Mouse (Mus musculus) liver, embryonic 14.5 days (tissue): ENCODE results near the gene Dpm1. TPM values are rescaled to one million over a fixed set of nuclear protein-coding genes. Genes with fewer than 3 reads are reported as not detected.

Experiments
- ATAC-seq: fragments of 200-750 bp; cut with Nextera tagmentation; 2 replicates; pipeline ENCODE4 v1.8.0; 2017; ENCODE audit warnings: moderate number of reproducible peaks, mild to moderate bottlenecking, moderate library complexity; ENCODE audit not compliant: insufficient read depth
- DNase-seq, 3 experiments: peaks; one replicate each; pipeline ENCODE4 v3.0.0-alpha.2; 2012 to 2013; ENCODE audit warnings: low read depth in 3 of 3, low spot score in 3 of 3
- H3K27ac ChIP-seq: fragments of 300-500 bp; sonication (generic); 2 replicates; pipeline ENCODE4 v1.5.1; 2014; ENCODE audit warnings: moderate library complexity, mild to moderate bottlenecking, control low read depth, inconsistent platforms
- H3K27me3 ChIP-seq: fragments of 300-500 bp; sonication (generic); 2 replicates; pipeline ENCODE4 v1.6.1; 2014; ENCODE audit warnings: mild to moderate bottlenecking, low read length, moderate library complexity; ENCODE audit not compliant: control insufficient read depth, insufficient read depth
- H3K36me3 ChIP-seq: fragments of 300-500 bp; sonication (generic); replicated peaks from 2 replicates; pipeline ENCODE4 v1.6.1; 2014; ENCODE audit warnings: low read depth; ENCODE audit not compliant: control insufficient read depth, insufficient read depth
- H3K4me1 ChIP-seq, 2 experiments: fragments of 200-500 bp in 1 of 2; fragments of 300-500 bp in 1 of 2; sonication (generic) in 1 of 2; replicated peaks; 2 replicates each; pipeline ENCODE4 v1.6.1; 2012 to 2014; ENCODE audit warnings: antibody characterized with exemption in 1 of 2, inconsistent platforms in 1 of 2, low read length in 1 of 2; ENCODE audit not compliant: control insufficient read depth in 2 of 2, insufficient read depth in 2 of 2
- H3K4me2 ChIP-seq: fragments of 300-500 bp; sonication (generic); 2 replicates; pipeline ENCODE4 v1.6.1; 2014; ENCODE audit warnings: low read depth, mild to moderate bottlenecking, control low read depth, moderate library complexity
- H3K4me3 ChIP-seq, 2 experiments: fragments of 200-500 bp in 1 of 2; fragments of 300-500 bp in 1 of 2; sonication (generic) in 1 of 2; 2 replicates each; pipeline ENCODE4 v1.5.1; 2012 to 2014; ENCODE audit warnings: low read depth in 2 of 2, low read length in 2 of 2, mild to moderate bottlenecking in 2 of 2, control low read depth in 1 of 2, inconsistent platforms in 1 of 2, moderate library complexity in 1 of 2; ENCODE audit not compliant: insufficient read depth in 1 of 2
- H3K9ac ChIP-seq: fragments of 300-500 bp; sonication (generic); replicated peaks from 2 replicates; pipeline ENCODE4 v1.6.1; 2014; ENCODE audit warnings: mild to moderate bottlenecking, control low read depth, moderate library complexity
- H3K9me3 ChIP-seq: fragments of 300-500 bp; sonication (generic); 2 replicates; pipeline ENCODE4 v1.6.1; 2016; ENCODE audit warnings: low read length, mixed read lengths; ENCODE audit not compliant: control insufficient read depth
- CTCF ChIP-seq: IDR thresholded peaks from 2 replicates; pipeline ENCODE4 v1.5.1; 2016; ENCODE audit warnings: antibody characterized with exemption, low read depth, control low read depth
- EP300 ChIP-seq: IDR thresholded peaks from 2 replicates; pipeline ENCODE4 v1.6.1; 2016; ENCODE audit warnings: antibody characterized with exemption, low read depth
- whole genome bisulfite sequencing: fragments of 180-500 bp; shearing (Covaris S2); extraction: QIAGEN DNeasy Blood & Tissue Kit; methylation state at CpG from one replicate; pipeline ENCODE4 v1.1.7; 2014; ENCODE audit not compliant: insufficient replicate concordance; 5-methylcytosine and 5-hydroxymethylcytosine counted together
- polyA plus RNA-seq, 2 experiments: library from polyadenylated mRNA; depleted of rRNA in 1 of 2; stranded (reverse) in 1 of 2; unstranded in 1 of 2; fragments of >200 nt; fragmentation: Nextera tagmentation in 1 of 2; extraction: Ambion mirVana in 1 of 2; gene quantifications; 2 replicates each; pipeline versions ENCODE4 v1.2.1 to v1.2.3; 2012 to 2014

Gene Dpm1
- polyA plus RNA-seq, 2 experiments = 4.2 to 77.8 TPM

- no peak for DNase-seq
- H3K4me2 ChIP-seq = peak overlapping the region; percentile 99
- TF ChIP-seq EP300 = no peak
- peak; percentile 68 for ATAC-seq
- peaks cover 16% of the 10 kb centered on the region for H3K36me3 ChIP-seq
- no peaks in the 10 kb centered on the region for H3K27me3 ChIP-seq
- no peaks in the 10 kb centered on the region for H3K9me3 ChIP-seq
- peaks cover 21% of the 10 kb centered on the region in 2 experiments for H3K4me1 ChIP-seq
- peak overlapping the region; percentile 94 for H3K9ac ChIP-seq
- H3K4me3 ChIP-seq = peak overlapping the region; percentile 70 to 95
- peak overlapping the region; percentile 11; the same call in 1 of the 2 replicates for H3K27ac ChIP-seq
- 1% methylated on average over 105 of the region's 105 CpGs for WGBS
Measured at GRCm38 (mm10) chr2:168230773-168231470, 531 bp upstream of the Dpm1 start.

GRCm38 (mm10) chr2:168229116-168230025 is 1.0 kb downstream of the Dpm1 start:
- Histone ChIP-seq H3K9ac (peak overlapping the region; percentile 94), H3K27ac (peak overlapping the region; percentile 4), H3K36me3 (peaks cover 32% of the 10 kb centered on the region), H3K9me3 (no peaks in the 10 kb centered on the region), H3K27me3 (no peaks in the 10 kb centered on the region), H3K4me3 (peak overlapping the region; percentile 70 to 95), H3K4me1 (peaks cover 21% of the 10 kb centered on the region in 2 experiments), H3K4me2 (peak overlapping the region; percentile 99)
- DNase-seq (no peak), ATAC-seq (peak; percentile 36; the same call in 1 of the 2 replicates)
- WGBS = 10% methylated on average over 41 of the region's 41 CpGs
- TF ChIP-seq EP300 (no peak), CTCF (no peak)

- Histone ChIP-seq H3K9me3 (no peaks in the 10 kb centered on the region), H3K9ac (no peak overlapping the region), H3K27ac (no peak overlapping the region), H3K4me1 (peaks cover 3 to 7% of the 10 kb centered on the region in 2 experiments; a peak in 3 of 4 replicates), H3K36me3 (peaks cover 68% of the 10 kb centered on the region), H3K4me3 (no peak overlapping the region), H3K4me2 (no peak overlapping the region), H3K27me3 (no peaks in the 10 kb centered on the region)
- ATAC-seq = no peak
- TF ChIP-seq CTCF = no peak
- no peak for TF ChIP-seq EP300
- 86% methylated on average over 6 of the region's 6 CpGs for WGBS
- no peak for DNase-seq
Measured at GRCm38 (mm10) chr2:168223326-168223725, 7.1 kb downstream of the Dpm1 start.

GRCm38 (mm10) chr2:168213788-168214397 is 16.5 kb downstream of the Dpm1 start:
- no peaks in the 10 kb centered on the region for H3K27me3 ChIP-seq
- ATAC-seq (no peak), DNase-seq (no peak)
- peaks cover 61% of the 10 kb centered on the region for H3K36me3 ChIP-seq
- H3K4me3 ChIP-seq = no peak overlapping the region
- TF ChIP-seq CTCF = peak; percentile 31
- TF ChIP-seq EP300 = no peak
- no peaks in the 10 kb centered on the region for H3K9me3 ChIP-seq
- no peak overlapping the region for H3K4me2 ChIP-seq
- H3K27ac ChIP-seq = no peak overlapping the region
- no peak overlapping the region for H3K9ac ChIP-seq
- WGBS = 68% methylated on average over 5 of the region's 5 CpGs
- no peaks in the 10 kb centered on the region for H3K4me1 ChIP-seq
